Mouse (Mus musculus): Measurements from ENCODE around the gene Nipa1. TPM values are rescaled to one million over a fixed set of nuclear protein-coding genes. Genes with fewer than 3 reads are reported as not detected.

Gene Nipa1
- polyA plus RNA-seq, 1 experiment from 2014 or later, result 6.4 TPM

- peaks cover 18% of the 10 kb centered on the region for H3K4me1 ChIP-seq
- no peaks in the 10 kb centered on the region for H3K27me3 ChIP-seq (ENCODE audit: poor library complexity, severe bottlenecking)
- H3K9me3 ChIP-seq, result peaks cover 4% of the 10 kb centered on the region; the same call in 1 of the 2 replicates
- H3K4me3 ChIP-seq, result no peak overlapping the region
- H3K27ac ChIP-seq, result no peak overlapping the region
- DNase-seq (ENCODE audit: extremely low spot score, low spot score), result no peak
- peaks cover 58% of the 10 kb centered on the region for H3K36me3 ChIP-seq (replicated peaks)
- WGBS, result 97% methylated on average over 3 of the region's 3 CpGs
These were observed 60.0 kb downstream of the Nipa1 start for GRCm38 (mm10) chr7:55959801-55960200.

DNA sequence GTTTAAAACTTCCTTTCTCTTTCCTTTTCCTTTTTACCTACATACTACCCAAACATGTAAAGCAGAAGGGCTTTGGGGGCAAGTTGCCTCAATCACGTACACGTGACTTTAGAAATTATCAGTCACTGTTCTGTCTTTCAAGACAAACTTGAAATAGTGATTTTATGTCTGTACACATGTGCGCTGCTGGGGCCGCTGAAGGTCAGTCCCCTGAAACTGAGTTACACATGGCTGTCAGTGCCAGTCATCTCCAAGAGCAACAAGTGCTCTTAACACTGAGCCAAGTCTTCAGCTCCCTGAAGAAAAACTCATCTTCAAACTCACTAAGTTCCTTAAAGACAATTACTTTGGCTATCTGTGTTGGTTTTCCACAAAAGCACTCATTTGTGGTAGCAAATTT, 61.8 kb downstream of the Nipa1 start:
- Histone ChIP-seq H3K36me3 (replicated peaks) (peaks cover 69% of the 10 kb centered on the region), H3K9me3 (peaks cover 15% of the 10 kb centered on the region; the same call in 1 of the 2 replicates), H3K27me3 (ENCODE audit: poor library complexity, severe bottlenecking) (no peaks in the 10 kb centered on the region), H3K4me3 (no peak overlapping the region), H3K4me1 (peaks cover 13% of the 10 kb centered on the region), H3K27ac (no peak overlapping the region)
- 95% methylated on average over 4 of the region's 4 CpGs for WGBS
- no peak for DNase-seq (ENCODE audit: extremely low spot score, low spot score)

GRCm38 (mm10) chr7:55957178-55957577, 62.6 kb downstream of the Nipa1 start:
- WGBS, result 98% methylated on average over 3 of the region's 3 CpGs
- no peak for DNase-seq (ENCODE audit: extremely low spot score, low spot score)
- H3K4me1 ChIP-seq, result peaks cover 10% of the 10 kb centered on the region
- no peak overlapping the region for H3K27ac ChIP-seq
- no peaks in the 10 kb centered on the region for H3K27me3 ChIP-seq (ENCODE audit: poor library complexity, severe bottlenecking)
- H3K4me3 ChIP-seq, result no peak overlapping the region
- H3K9me3 ChIP-seq, result peaks cover 15% of the 10 kb centered on the region; the same call in 1 of the 2 replicates
- H3K36me3 ChIP-seq (replicated peaks), result peaks cover 69% of the 10 kb centered on the region

GRCm38 (mm10) chr7:55956054-55956453, 63.7 kb downstream of the Nipa1 start:
- 95% methylated on average over 2 of the region's 2 CpGs for WGBS
- peaks cover 15% of the 10 kb centered on the region; the same call in 1 of the 2 replicates for H3K9me3 ChIP-seq
- H3K36me3 ChIP-seq (replicated peaks), result peaks cover 69% of the 10 kb centered on the region
- H3K27ac ChIP-seq, result no peak overlapping the region
- H3K4me3 ChIP-seq, result no peak overlapping the region
- no peaks in the 10 kb centered on the region for H3K27me3 ChIP-seq (ENCODE audit: poor library complexity, severe bottlenecking)
- H3K4me1 ChIP-seq, result peaks cover 5% of the 10 kb centered on the region
- DNase-seq (ENCODE audit: extremely low spot score, low spot score), result no peak

GRCm38 (mm10) chr7:55938341-55938740, 81.4 kb downstream of the Nipa1 start:
- no peaks in the 10 kb centered on the region for H3K9me3 ChIP-seq
- DNase-seq (ENCODE audit: extremely low spot score, low spot score), result no peak
- H3K36me3 ChIP-seq (replicated peaks), result peaks cover 50% of the 10 kb centered on the region
- H3K27me3 ChIP-seq (ENCODE audit: poor library complexity, severe bottlenecking), result no peaks in the 10 kb centered on the region
- H3K4me3 ChIP-seq, result no peak overlapping the region
- WGBS, result 93% methylated on average over 4 of the region's 4 CpGs
- H3K4me1 ChIP-seq, result no peaks in the 10 kb centered on the region
- H3K27ac ChIP-seq, result no peak overlapping the region

DNA sequence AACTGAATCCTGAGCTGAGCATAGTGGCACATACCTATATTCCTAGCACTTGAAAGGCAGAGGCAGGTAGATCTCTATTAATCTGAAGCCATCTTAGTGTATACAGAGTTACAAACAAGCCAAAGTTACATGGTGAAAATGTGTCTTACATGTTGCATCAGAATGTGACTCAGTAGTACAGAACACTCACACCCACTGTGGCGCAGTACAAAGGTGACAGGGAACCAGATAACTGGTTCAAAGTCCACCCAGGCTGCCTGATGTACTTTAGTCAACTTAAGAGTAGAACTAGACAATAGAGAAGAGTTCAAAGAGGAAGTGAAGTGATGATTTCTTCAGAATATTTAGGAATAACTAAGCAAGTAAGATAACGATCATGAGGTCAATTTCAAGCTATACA, 84.7 kb downstream of the Nipa1 start:
- 94% methylated on average over 2 of the region's 2 CpGs for WGBS
- no peak for DNase-seq (ENCODE audit: extremely low spot score, low spot score)
- Histone ChIP-seq H3K27me3 (ENCODE audit: poor library complexity, severe bottlenecking) (no peaks in the 10 kb centered on the region), H3K27ac (no peak overlapping the region), H3K4me1 (no peaks in the 10 kb centered on the region), H3K9me3 (no peaks in the 10 kb centered on the region), H3K36me3 (replicated peaks) (peaks cover 56% of the 10 kb centered on the region), H3K4me3 (no peak overlapping the region)

DNA sequence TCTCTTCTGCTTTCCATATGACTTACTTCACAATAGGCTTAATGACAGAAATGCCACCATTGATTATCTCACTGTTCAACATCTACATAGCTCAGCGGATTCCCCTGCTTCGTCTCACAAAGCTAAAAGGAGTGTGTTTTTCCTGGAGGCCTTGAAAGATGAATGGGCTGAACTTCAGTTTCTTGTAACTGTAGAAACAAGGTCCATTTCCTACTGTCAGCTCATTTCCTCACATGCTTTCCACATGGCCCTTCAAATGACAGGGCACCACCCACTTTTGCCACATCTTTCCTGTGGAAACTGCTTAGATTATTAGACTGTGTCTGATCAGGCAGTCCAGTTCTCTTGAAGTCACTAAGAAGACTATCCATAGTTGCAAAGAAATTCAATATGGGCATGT, 91.1 kb downstream of the Nipa1 start:
- 92% methylated on average over 2 of the region's 2 CpGs for WGBS
- peaks cover 92% of the 10 kb centered on the region for H3K36me3 ChIP-seq (replicated peaks)
- no peak for DNase-seq (ENCODE audit: extremely low spot score, low spot score)

More for the DNA sequence above, 91.1 kb downstream of the Nipa1 start:
- Histone ChIP-seq H3K27me3 (ENCODE audit: poor library complexity, severe bottlenecking) (no peaks in the 10 kb centered on the region), H3K9me3 (no peaks in the 10 kb centered on the region), H3K4me3 (no peak overlapping the region), H3K4me1 (no peaks in the 10 kb centered on the region), H3K27ac (no peak overlapping the region)

Other genes starting within 250 kb of the Nipa1 start
- gene Tubgcp5, start 225.8 kb downstream of the Nipa1 start, polyA plus RNA-seq (2016; fragmentation: Nextera tagmentation; extraction: Ambion mirVana), result 33.5 and 36.2 TPM in 2 replicates
- gene Cyfip1, start 178.2 kb downstream of the Nipa1 start, polyA plus RNA-seq (2016; fragmentation: Nextera tagmentation; extraction: Ambion mirVana), result 87.6 and 88.4 TPM in 2 replicates
- 39.5 and 42.9 TPM in 2 replicates for gene Nipa2, start 57.5 kb downstream of the Nipa1 start, polyA plus RNA-seq (2016; fragmentation: Nextera tagmentation; extraction: Ambion mirVana)
- gene Herc2, start 30.2 kb upstream of the Nipa1 start, polyA plus RNA-seq (2016; fragmentation: Nextera tagmentation; extraction: Ambion mirVana), result 19.0 and 19.8 TPM in 2 replicates
- 0.55 and 1.1 TPM in 2 replicates for gene Oca2, start 219.8 kb upstream of the Nipa1 start, polyA plus RNA-seq (2016; fragmentation: Nextera tagmentation; extraction: Ambion mirVana)

Data from forebrain, embryonic 10.5 days (tissue).